Mouse (Mus musculus) mouse embryonic stem cell (cell line): Measurements from ENCODE around the gene Tmco5.

Source experiments
- in situ Hi-C, 2 experiments: fragments of 300-500 bp; cut with MboI; formaldehyde crosslinking; loops; 1 replicate in 1 of 2; 3 replicates in 1 of 2; pipeline ENCODE4 v1.14.3; 2019 to 2020; ENCODE audit warnings: low sequenced_read_pairs in 2 of 2, low pct_unique_long_range_greater_than_20kb in 1 of 2, mixed read lengths in 1 of 2; ENCODE audit not compliant: unreplicated experiment in 1 of 2

Tmco5 gene

DNA sequence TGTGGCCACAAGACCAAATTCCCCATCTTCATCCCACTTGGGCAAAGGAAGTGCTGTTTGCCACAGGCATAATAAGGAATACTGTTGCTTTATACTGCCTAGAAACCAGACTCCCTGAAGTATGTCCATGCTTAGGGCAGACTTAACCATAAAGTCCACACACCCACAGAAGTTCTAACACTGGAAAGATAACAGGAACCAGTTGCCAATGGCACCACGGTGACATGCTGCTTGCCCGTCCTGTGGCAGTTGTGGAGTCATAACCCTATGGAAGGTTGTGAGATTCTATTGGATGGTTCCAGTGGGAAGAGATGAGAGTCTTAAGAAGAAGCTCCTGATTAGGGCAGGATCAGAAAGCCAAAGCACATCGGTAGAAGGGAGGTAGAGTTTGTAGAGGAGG lies at the start of gene Tmco5:
Tmco5 (plus strand) TSS at position 301 of the 400 bp plus-strand sequence.
- in situ Hi-C loops: loop anchor here in 1 of 2 experiments (25.0 kb wide), 1 partner anchor 559 kb away; no protein-coding TSS in a partner anchor

DNA sequence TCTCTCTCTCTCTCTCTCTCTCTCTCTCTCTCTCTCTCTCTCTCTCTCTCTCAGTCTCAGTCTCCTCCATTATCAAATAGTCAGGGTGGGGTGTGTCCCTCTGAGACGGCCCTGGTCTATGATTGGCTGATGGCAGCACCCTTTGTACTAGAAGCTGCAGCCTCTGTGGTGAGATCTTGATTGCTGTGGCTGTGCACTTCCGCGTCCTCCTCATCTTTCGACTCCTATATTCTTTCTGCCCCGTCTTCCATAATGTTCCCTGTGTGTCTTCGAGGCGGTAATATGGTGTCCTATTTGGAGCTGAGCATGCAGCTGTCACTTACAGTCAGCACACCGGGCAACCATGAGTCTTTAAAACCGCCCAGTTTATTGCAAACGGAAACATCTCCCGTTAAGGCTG lies 46.6 kb upstream of the Tmco5 start:
- in situ Hi-C loops: no loop called here

DNA sequence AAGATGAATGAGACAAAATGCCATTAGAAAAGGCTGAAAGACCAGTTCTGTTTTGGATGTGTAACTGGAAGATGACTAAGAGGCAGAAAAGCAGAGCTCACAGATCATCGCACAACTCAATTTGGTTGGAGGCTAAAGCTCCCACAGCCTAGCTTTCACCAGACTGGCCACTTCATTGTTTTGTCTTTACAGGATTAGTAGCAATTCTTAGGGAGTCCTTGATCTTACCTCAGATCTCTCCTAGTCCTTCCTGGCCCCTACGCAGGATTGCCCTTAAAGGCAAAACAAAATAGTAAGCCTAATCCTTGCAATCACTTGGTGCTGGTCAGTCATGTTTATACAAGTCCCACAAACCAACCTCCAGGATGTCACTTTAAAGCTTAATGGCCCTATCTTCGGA lies 40.7 kb upstream of the Tmco5 start:
- in situ Hi-C loops: no loop called here

DNA sequence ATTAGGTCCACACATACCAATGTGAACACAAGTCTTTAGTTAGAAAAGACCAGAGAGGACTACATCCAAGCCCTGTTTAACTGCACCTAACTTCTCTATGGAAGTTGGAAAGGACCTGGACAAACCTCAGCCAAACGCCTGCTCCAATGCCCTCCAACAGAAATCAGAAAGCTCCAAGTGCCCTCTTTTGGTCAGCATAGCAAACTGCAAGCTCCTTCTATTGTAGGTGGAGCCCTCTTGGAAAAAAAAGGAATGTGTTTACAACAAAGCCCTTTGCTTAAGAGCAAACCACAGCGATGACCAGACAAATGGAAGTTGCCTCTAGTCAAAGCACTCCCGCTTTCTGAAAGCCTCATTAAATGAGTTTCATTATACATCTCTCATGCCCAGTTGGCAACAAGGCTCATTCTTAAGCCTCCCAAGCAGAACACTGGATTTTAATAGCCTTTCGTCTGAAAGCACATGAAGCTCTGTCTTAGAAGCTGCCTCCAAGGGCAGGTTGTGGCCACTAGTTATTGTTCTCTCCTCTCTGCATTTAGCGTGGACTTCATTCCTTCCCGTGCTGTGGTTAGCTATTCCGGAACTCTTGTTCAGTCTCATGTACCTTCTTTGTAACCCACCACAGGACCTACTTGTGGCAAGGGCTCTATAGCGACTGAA lies 39.8 kb upstream of the Tmco5 start:
- in situ Hi-C loops: no loop called here

DNA sequence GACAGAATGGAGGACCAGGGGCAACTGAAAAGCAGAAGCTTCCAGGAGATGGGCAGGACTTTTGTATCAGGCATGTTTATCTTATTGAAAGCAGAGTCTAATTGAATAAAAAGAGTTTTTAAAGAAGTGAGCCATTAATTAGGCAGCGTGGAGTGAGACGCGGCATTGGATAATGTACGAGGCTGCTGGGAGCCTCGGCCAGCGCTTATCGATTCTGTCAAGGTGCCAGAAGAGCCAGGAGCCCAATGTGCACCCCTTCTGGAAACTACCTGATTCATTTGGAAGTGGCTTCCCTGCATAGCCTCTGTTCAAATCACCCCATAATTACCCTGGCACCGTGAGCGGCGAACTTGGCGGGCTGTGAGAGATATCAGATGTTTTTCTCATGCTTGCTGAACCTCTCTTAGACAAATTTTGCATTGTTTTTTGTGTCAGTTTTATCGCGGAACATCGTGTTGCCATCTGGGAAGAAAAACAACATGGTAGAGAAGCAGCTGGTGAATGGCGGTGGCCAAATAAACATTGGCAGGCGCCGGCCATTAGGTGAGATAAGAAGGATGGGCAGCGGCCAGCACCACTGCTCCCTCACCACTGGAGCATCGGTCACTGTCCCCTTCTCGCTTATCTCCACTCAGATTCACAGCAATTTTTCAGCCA lies 28.4 kb upstream of the Tmco5 start:
- in situ Hi-C loops: no loop called here

DNA sequence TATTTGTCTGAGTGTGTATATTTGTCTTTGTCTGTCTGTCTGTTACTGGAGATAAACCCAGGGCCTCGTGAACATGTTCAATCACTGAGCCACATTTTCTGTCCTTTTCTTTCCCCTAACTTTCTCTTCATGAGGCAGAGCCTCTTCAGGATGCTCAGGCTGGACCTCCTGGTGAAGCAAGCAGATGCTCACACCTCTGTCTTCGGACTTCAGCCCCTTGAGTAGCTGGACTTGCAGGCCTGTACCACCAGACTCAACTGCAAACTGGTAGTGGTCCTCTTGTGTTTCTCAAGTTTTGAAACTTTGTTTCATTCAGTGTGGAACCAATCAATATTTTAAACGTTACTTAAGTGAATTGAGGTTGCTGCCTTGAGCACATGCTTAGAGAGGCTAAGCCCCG lies 27.1 kb upstream of the Tmco5 start:
- in situ Hi-C loops: no loop called here

DNA sequence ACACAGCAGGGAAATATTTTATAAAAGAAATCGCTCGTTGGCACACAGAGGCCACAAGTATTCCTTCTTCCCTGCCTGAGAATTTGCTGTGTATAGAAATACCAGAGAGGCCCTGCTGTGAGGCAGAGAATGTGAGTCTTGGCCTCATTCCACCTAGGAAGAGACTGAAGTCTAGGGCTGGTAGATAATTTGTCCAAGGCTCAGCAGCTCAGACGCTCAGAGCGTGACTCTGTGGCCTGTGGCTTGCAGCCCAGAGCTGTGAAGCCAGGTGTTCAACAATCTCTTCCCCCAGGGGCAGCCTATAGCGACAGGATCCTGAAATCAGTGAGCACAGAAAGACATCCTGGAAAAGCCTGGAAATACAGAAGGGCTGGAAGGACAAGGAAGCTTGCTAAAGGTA lies 26.2 kb upstream of the Tmco5 start:
- in situ Hi-C loops: no loop called here

DNA sequence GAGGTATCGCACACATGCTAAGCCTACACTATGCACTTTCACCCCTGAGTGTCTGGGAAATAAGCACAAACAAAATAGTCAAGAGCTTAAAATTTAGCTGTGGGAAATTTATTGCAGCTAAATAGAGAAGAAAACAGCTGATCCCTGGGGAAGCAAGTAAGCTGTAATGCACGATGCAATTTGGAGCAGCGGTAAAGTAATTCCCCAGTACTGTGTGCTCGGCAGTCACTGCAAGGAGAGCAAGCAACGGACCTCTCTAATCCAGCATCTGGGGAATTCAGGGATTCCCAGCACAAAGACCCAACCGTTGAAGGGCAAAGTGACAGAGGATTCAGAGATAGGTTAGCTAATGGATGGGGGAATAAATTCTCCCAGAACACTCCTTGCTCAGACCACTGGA lies 19.8 kb upstream of the Tmco5 start:
- in situ Hi-C loops: no loop called here

DNA sequence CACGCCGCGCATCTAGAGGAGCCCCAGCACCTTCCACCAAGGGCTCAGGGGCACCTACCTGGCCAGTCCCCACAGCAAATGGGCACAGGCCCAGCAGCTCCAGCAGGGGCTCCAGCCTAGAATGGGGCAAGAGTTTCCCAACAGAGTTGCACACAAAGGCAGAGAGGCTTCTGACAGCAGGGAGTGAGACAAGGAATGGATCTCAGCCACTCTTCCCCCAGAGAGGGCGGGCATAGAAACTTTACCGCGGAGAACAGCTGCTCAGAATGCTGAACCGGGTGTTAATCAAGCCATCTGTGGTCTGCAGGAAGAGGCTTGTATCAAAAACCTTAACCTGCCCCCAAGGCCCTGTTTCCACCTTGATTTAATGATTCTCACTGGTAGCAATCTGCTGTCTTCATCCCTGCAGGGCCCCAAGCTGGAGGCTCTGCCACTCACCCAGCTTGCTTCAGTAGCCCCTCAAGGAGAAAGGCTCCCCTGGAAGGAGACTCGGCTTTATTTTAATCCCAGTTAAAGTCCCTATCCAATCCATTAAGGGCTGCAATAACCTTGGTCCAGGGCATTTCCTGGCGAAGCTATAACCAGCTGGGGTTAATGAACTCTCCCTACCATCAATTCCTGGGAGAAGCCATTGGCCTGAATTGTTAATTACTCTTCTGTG lies 1.4 kb upstream of the Tmco5 start:
- in situ Hi-C loops: loop anchor here in 1 of 2 experiments (25.0 kb wide), 1 partner anchor 560 kb away; no protein-coding TSS in a partner anchor

DNA sequence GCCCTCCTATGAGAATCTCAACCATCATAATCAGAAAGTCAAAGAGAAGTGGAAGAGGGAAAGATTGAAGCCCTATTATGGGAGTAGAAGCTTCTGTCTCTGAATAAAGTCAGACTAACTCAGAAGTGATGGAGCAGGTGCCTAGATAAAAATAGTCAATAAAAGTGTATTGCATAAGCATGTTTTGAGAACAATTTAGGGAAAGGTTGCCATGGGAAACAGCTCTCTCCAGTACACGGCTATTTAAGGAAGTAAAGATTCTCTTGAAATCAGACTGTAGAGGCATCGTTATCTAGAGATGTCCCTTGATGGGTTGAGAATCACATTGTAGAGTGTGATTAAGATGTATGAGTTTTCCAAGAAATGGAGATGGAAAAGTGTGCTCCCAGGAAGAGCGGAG lies 1.2 kb downstream of the Tmco5 start:
- in situ Hi-C loops: loop anchor here in 1 of 2 experiments (25.0 kb wide), 1 partner anchor 558 kb away; no protein-coding TSS in a partner anchor

DNA sequence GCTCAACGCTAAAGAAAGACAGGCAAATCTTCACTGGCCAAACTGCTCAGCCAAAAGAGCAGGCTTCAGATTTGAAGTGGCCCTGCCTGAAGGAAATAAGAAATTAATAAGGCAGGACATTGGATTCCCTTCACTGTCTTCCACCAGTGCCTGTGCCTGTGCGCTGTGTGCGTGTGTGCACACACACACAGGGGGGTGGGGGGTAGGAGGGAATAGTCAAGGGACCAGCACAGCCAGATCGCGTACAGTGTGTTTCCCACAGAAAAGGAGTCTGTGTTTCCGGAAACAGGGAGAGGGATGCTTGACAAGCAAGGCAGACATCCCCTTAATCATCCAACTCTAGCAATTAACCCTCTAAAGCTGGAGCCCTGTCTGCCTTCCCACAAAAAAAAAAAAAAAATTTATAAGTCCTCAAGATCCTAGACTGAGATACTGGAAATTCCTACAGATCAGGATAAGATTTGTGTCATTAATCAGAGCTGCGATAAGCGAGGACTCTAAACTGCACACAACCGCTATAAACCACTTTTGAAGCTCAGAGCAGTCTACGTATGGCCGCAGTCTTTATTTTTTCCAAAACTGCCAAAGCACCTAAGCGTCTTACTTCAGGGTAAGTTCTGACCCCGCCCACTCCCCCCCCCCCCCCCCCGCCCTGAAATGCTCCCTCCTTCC lies 15.0 kb downstream of the Tmco5 start:
- in situ Hi-C loops: loop anchor here (5.0 to 25.0 kb wide), 4 partner anchors 331 to 544 kb away; no protein-coding TSS in a partner anchor

DNA sequence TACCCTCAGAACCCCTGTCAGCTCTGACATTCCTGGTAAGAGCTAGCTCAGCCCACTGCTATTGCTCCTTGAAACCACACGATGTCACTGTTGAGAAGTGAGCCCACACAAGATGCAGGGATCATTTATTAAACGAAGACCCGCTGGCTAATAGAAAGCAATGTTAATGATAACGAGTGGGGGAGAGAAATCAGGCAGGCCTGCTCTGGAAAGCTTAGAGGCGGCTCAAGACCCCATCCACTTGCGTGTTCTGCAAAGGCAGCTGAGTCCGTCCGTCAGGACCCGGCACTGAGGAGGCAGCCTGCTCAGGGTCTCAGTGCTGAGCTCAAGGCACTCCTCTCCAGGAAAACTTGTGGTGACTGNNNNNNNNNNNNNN lies 15.5 kb downstream of the Tmco5 start:
- in situ Hi-C loops: loop anchor here (5.0 to 25.0 kb wide), 4 partner anchors 331 to 543 kb away; no protein-coding TSS in a partner anchor

DNA sequence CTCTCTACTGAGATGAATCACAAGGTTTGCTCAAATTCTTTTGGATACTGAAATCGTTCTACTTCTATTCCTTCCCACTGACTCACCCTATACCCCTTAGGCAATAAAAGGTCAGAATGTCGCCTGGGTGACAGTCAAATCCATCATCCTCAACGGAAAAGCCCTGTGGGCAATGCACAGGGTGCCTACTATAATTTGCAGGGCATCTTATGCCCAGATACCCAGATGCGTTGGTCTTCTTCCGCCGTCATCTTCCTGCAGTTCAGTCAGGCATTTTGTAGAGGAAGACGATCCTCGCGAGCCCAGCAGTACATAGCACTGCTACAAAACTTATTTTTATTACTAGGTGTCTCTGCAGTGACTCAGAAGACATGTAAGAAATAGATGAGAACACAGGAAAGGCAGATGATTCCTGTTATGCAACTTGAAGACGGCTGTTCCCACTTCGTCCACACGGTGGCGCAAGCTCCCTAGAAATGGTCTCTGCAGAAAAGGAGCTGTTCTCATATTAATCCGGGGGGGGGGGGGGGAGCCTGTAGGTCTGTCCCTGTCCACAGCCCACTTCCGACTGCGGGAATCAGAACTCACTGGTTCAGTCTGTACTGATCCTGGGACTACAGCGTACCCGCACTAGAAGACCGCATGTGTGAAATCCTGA lies 21.3 kb downstream of the Tmco5 start:
- in situ Hi-C loops: loop anchor here (5.0 to 25.0 kb wide), 4 partner anchors 278 to 538 kb away; no protein-coding TSS in a partner anchor

DNA sequence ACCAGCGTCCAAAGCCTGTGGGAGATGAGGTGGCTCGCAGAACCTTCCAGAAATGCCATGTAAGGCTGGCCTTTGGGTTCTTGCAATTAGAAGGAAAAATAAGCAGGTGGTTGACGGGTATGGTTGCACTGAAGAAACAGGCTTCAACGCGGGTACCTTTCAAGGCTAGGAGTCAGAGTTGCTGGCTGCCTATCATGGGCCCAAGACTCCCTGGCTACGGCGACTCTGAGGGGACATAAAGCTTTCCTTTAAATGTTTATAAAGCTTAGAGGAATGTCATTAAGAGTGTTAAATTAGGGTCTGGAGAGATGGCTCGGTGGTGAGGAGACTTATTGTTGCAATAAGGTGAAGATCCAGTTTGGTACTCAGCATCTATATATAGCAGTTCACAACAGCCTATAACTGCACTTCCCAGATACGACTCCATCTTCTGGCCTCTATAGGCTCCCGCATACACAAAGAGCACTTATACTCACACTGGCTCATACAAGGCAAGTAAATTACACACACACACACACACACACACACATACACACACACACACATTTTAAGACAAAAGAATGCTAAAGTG lies 21.9 kb downstream of the Tmco5 start:
- in situ Hi-C loops: loop anchor here in 1 of 2 experiments (5.0 kb wide), 1 partner anchor 277 kb away; no protein-coding TSS in a partner anchor

DNA sequence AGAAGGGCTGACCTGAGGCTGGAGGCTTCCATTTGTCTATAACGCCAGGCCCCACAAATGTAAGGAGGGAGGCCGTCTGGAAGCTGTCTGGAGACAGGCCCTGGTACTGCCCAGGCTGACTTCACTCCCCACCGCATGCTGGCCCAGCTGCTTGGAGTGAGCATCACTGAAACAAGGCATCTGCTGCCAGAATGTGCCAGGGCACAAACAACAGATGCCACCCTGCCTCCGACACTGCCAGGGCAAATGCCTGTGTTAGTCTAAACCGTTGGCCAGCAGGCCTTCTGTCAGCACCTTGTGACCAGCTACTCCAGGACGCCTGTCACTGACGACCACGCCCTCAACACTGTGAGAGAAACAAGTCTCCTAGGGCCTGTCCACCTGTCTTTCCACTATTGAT lies 29.8 kb downstream of the Tmco5 start:
- in situ Hi-C loops: no loop called here

DNA sequence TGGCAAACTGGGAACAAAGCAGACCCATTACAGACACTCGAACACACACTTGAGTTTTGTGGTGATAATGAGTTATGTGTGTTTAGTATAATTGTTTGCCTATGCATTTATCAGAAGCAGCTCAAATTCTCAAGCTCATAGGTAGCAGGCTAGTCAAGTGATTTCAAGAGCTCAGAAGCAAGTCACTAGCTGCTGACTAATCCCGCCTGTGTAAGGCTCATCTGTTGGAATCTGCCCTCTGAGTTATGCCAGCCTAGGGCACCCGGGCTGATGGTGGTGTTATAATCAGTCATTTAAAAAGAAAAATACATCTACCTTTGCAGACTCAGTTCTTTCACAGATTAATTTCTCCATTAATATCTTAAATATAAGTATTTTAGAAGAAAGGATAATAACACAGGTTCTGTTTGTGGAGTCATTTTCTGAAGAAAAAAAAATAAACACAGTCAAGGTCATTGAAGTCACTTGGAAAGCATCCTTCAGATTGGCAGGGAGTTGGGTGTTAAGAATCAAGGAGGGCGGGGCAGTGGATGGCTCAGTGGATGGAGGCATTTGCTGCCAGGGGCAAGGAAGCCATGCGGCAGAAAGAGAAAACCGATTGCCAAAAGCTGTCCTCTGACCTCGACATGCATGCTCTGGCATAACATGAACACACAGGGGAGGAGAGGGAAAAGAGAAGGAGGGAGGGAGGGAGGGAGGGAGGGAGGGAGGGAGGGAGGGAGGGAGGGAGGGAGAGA lies 34.0 kb downstream of the Tmco5 start:
- in situ Hi-C loops: no loop called here

DNA sequence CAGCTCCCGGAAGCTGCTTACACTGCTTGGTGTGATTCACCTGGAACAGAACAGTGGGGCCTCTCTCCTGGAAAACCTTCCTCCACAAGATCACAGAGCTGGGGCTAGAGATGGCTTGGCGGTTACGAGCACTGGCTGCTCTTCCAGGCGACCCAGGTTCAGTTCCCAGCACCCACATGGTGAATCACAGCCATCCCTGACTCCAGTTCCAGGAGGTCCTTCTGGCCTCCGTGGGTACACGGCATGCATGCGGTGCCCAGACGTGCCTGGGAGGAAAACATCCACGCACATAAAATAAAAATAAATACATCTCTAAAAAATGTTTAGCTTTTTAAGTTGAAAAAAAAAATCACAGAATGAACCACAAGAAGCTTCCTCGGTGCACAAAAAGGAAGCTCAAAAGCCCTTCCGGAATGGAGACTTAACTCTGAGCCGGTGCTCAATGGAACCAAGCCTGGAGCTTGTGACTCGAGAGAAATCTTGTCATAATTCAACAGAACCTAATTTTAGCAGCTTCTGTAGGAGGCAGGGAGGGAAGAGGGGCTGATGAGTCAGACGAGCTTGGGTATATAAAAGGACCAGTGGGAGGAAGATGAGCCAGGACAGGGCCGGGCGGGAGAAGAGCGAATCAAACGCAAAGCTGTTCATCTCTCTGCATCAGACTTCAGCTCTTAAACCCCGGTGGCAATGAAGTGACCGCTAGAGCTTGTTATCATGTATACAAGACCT lies 35.4 kb downstream of the Tmco5 start:
- in situ Hi-C loops: no loop called here
